Mouse (Mus musculus) heart, adult 2 months (tissue): ENCODE results near the gene Sult1a1. TPM values are rescaled to one million over a fixed set of nuclear protein-coding genes. Genes with fewer than 3 reads are reported as not detected.
A peak's percentile ranks its signal among the peaks of the same experiment; 100 is the strongest.

Experiments used
- DNase-seq, 2 experiments: peaks; one replicate each; pipeline ENCODE4 v3.0.0; 2021
- H3K27ac ChIP-seq: fragments of 200-600 bp; 2 replicates; pipeline ENCODE4 v1.8.1; 2022
- H3K27me3 ChIP-seq: fragments of 200-500 bp; 2 replicates; pipeline ENCODE4 v1.6.1; 2012; ENCODE audit warnings: mild to moderate bottlenecking, low read length, inconsistent platforms, mixed read lengths; ENCODE audit not compliant: control insufficient read depth, insufficient read depth
- H3K36me3 ChIP-seq: fragments of 200-500 bp; 2 replicates; pipeline ENCODE4 v1.6.1; 2012; ENCODE audit warnings: low read length, inconsistent platforms; ENCODE audit not compliant: control insufficient read depth, insufficient read depth
- H3K4me1 ChIP-seq: fragments of 200-500 bp; 2 replicates; pipeline ENCODE4 v1.6.1; 2011; ENCODE audit warnings: low read length; ENCODE audit not compliant: control insufficient read depth, insufficient read depth
- H3K4me3 ChIP-seq: fragments of 200-600 bp; 2 replicates; pipeline ENCODE4 v1.8.1; 2022
- H3K79me2 ChIP-seq: fragments of 200-500 bp; replicated peaks from 2 replicates; pipeline ENCODE4 v1.6.1; 2012; ENCODE audit warnings: mild to moderate bottlenecking, inconsistent platforms, low read length, moderate library complexity, mixed read lengths; ENCODE audit not compliant: control insufficient read depth, insufficient read depth
- H3K9ac ChIP-seq: fragments of 200-500 bp; 2 replicates; pipeline ENCODE4 v1.6.1; 2012; ENCODE audit warnings: low read depth, mild to moderate bottlenecking, control low read depth, inconsistent platforms, low read length, mixed read lengths
- CTCF ChIP-seq: fragments of 200-600 bp; IDR thresholded peaks from 2 replicates; pipeline ENCODE4 v1.8.1; 2022; ENCODE audit warnings: antibody characterized with exemption, mild to moderate bottlenecking, moderate library complexity
- EP300 ChIP-seq: fragments of 200-500 bp; IDR thresholded peaks from 2 replicates; pipeline ENCODE4 v1.6.1; 2011; ENCODE audit warnings: low read depth, low read length, control low read depth; ENCODE audit not compliant: insufficient read depth
- POLR2A ChIP-seq: fragments of 200-500 bp; IDR thresholded peaks from 2 replicates; pipeline ENCODE4 v1.6.1; 2011; ENCODE audit warnings: mild to moderate bottlenecking, low read depth, low read length, control low read depth; ENCODE audit not compliant: insufficient read depth
- WGBS: fragments of 180-500 bp; shearing (Covaris S2); methylation state at CpG from one replicate; pipeline ENCODE4 v1.1.7; 2018; 5-methylcytosine and 5-hydroxymethylcytosine counted together
- intact Hi-C: fragments of 180-260 bp; cut with DNase I; formaldehyde crosslinking; loops from one replicate; pipeline ENCODE4 v1.15.1; 2025
- polyA plus RNA-seq: library from polyadenylated mRNA; depleted of rRNA; stranded (reverse); fragments of >200 nt; gene quantifications from 2 replicates; pipeline ENCODE4 v1.2.3, GENCODE M21; 2012
- total RNA-seq, 2 experiments: library from RNA; stranded (reverse); gene quantifications; 2 replicates each; pipeline ENCODE4 v1.2.3; 2021

Sult1a1 gene
- total and polyA plus RNA-seq, 3 experiments = 34.1 to 53.6 (median 34.3) TPM

GRCm38 (mm10) chr7:126704121-126704980 lies 28.1 kb upstream of the Sult1a1 start:
- H3K27me3 ChIP-seq = peaks cover 3% of the 10 kb centered on the region
- DNase-seq = peak; percentile 80 to 87
- no peaks in the 10 kb centered on the region for H3K36me3 ChIP-seq
- peak overlapping the region; percentile 51 for H3K9ac ChIP-seq
- peak overlapping the region; percentile 35; the same call in 1 of the 2 replicates for H3K4me3 ChIP-seq
- H3K27ac ChIP-seq = peak overlapping the region; percentile 28; the same call in 1 of the 2 replicates
- WGBS = 3% methylated on average over 39 of the region's 39 CpGs
- H3K4me1 ChIP-seq = peaks cover 5% of the 10 kb centered on the region; the same call in 1 of the 2 replicates
- TF ChIP-seq EP300 (no peak), POLR2A (peak; percentile 59; the same call in 1 of the 2 replicates)
- no peaks in the 10 kb centered on the region for H3K79me2 ChIP-seq
- intact Hi-C loops = no loop called here

- intact Hi-C loops = no loop called here
- Histone ChIP-seq H3K4me3 (no peak overlapping the region; the same call in 1 of the 2 replicates), H3K36me3 (no peaks in the 10 kb centered on the region), H3K4me1 (peaks cover 5% of the 10 kb centered on the region; the same call in 1 of the 2 replicates), H3K79me2 (no peaks in the 10 kb centered on the region), H3K27me3 (peaks cover 3% of the 10 kb centered on the region), H3K9ac (no peak overlapping the region), H3K27ac (peak overlapping the region; percentile 28; the same call in 1 of the 2 replicates)
- no peak for DNase-seq
- 21% methylated on average over 7 of the region's 7 CpGs for WGBS
- TF ChIP-seq POLR2A (no peak), EP300 (no peak), CTCF (no peak)
Measured at GRCm38 (mm10) chr7:126703757-126704077, 27.5 kb upstream of the Sult1a1 start.

GRCm38 (mm10) chr7:126702861-126703756 lies 26.9 kb upstream of the Sult1a1 start:
- no peak for DNase-seq
- peaks cover 3% of the 10 kb centered on the region for H3K27me3 ChIP-seq
- TF ChIP-seq EP300 = no peak
- TF ChIP-seq CTCF = no peak
- no peak for TF ChIP-seq POLR2A
- intact Hi-C loops = no loop called here
- H3K79me2 ChIP-seq = no peaks in the 10 kb centered on the region
- peak overlapping the region; percentile 8; the same call in 1 of the 2 replicates for H3K9ac ChIP-seq
- peak overlapping the region; percentile 28; the same call in 1 of the 2 replicates for H3K27ac ChIP-seq
- WGBS = 71% methylated on average over 12 of the region's 12 CpGs
- no peak overlapping the region; the same call in 1 of the 2 replicates for H3K4me3 ChIP-seq
- H3K4me1 ChIP-seq = peaks cover 5% of the 10 kb centered on the region; the same call in 1 of the 2 replicates
- H3K36me3 ChIP-seq = no peaks in the 10 kb centered on the region

GRCm38 (mm10) chr7:126702358-126702757 lies 26.1 kb upstream of the Sult1a1 start:
- peak in 1 of 2 experiments; percentile 59 for DNase-seq
- Histone ChIP-seq H3K27ac (peak overlapping the region; percentile 5; the same call in 1 of the 2 replicates), H3K4me1 (peaks cover 5% of the 10 kb centered on the region; the same call in 1 of the 2 replicates), H3K79me2 (no peaks in the 10 kb centered on the region), H3K27me3 (peaks cover 3% of the 10 kb centered on the region), H3K4me3 (no peak overlapping the region), H3K9ac (no peak overlapping the region), H3K36me3 (no peaks in the 10 kb centered on the region)
- TF ChIP-seq CTCF (no peak), EP300 (no peak), POLR2A (0 out of 2 replicates have a peak, but pooled peaks have one; percentile 14)
- intact Hi-C loops = no loop called here
- 62% methylated on average over 6 of the region's 6 CpGs for WGBS

DNA sequence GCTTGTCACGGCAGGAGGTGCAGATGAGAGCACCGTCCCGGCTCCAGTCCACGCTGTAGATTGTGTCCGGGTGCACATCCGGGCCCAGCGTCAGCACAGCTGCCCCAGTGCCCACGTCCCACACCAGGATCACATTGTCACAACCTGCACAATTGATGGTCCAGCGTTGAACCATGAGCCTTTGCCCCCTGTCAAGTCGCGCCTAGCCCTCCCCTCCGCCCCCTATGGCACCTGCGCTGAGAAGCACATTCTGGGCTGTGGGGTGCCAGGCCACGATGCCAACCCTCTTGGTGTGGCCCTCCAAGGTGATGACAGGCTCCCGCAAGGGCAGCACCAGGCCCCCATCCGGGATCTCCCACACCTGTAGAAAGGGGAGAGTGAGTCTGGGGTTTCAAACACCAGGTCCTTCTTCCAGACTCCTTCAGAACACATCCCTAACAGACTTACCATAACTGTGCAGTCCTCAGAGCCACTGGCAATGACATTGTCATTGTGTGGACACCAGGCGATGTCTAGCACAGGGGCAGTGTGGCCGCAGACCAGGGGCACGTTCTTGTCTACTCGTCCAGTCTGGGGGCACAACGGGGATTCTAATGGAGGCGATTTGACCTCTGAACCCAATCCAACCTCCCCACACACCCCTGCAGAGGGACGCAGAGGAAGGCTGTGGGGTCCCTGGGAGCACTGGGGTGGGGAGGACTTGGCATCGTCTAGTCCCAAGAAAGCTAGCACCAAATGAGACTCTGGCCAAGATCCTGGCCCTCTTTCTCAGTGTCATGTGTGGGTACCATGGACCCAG lies 25.5 kb upstream of the Sult1a1 start:
- no peak overlapping the region for H3K4me3 ChIP-seq
- intact Hi-C loops = no loop called here
- peaks cover 3% of the 10 kb centered on the region for H3K27me3 ChIP-seq
- no peak for DNase-seq
- no peaks in the 10 kb centered on the region for H3K79me2 ChIP-seq
- H3K27ac ChIP-seq = no peak overlapping the region
- no peaks in the 10 kb centered on the region for H3K36me3 ChIP-seq
- TF ChIP-seq POLR2A = no peak
- no peak for TF ChIP-seq EP300
- no peak for TF ChIP-seq CTCF
- H3K4me1 ChIP-seq = peaks cover 5% of the 10 kb centered on the region
- peak overlapping the region; percentile 31 for H3K9ac ChIP-seq
- 53% methylated on average over 24 of the region's 24 CpGs for WGBS
